Mouse (Mus musculus) kidney, embryonic 16.5 days (tissue): Measurements from ENCODE around the gene Mif. TPM values are rescaled to one million over a fixed set of nuclear protein-coding genes. Genes with fewer than 3 reads are reported as not detected.

ENCODE experiments used
- ATAC-seq: fragments of 200-750 bp; cut with Nextera tagmentation; 2 replicates; pipeline ENCODE4 v1.8.0; 2017; ENCODE audit warnings: moderate TSS enrichment; ENCODE audit not compliant: low FRiP score, low TSS enrichment
- H3K27ac ChIP-seq: fragments of 300-500 bp; sonication (generic); 2 replicates; pipeline ENCODE4 v1.5.1; 2014; ENCODE audit warnings: low read length
- H3K27me3 ChIP-seq: fragments of 300-500 bp; sonication (generic); 2 replicates; pipeline ENCODE4 v1.6.1; 2014; ENCODE audit warnings: low read length, control low read depth, mixed read lengths; ENCODE audit not compliant: insufficient read depth
- H3K36me3 ChIP-seq: fragments of 300-500 bp; sonication (generic); 2 replicates; pipeline ENCODE4 v1.6.1; 2014; ENCODE audit warnings: low read length, control low read depth, mixed read lengths; ENCODE audit not compliant: insufficient read depth
- H3K4me1 ChIP-seq: fragments of 300-500 bp; sonication (generic); 2 replicates; pipeline ENCODE4 v1.6.1; 2014; ENCODE audit warnings: low read length, control low read depth, mixed read lengths; ENCODE audit not compliant: insufficient read depth
- H3K4me2 ChIP-seq: fragments of 300-500 bp; sonication (generic); replicated peaks from 2 replicates; pipeline ENCODE4 v1.6.1; 2014; ENCODE audit warnings: low read depth, low read length
- H3K4me3 ChIP-seq: fragments of 300-500 bp; sonication (generic); 2 replicates; pipeline ENCODE4 v1.5.1; 2014; ENCODE audit warnings: mild to moderate bottlenecking, low read length
- H3K9ac ChIP-seq: fragments of 300-500 bp; sonication (generic); replicated peaks from 2 replicates; pipeline ENCODE4 v1.6.1; 2014; ENCODE audit warnings: low read length
- H3K9me3 ChIP-seq: fragments of 300-500 bp; sonication (generic); 2 replicates; pipeline ENCODE4 v1.6.1; 2016; ENCODE audit warnings: low read length, control low read depth
- WGBS: fragments of 180-500 bp; shearing (Covaris S2); extraction: QIAGEN DNeasy Blood & Tissue Kit; methylation state at CpG from one replicate; pipeline ENCODE4 v1.1.7; 2014; 5-methylcytosine and 5-hydroxymethylcytosine counted together
- polyA plus RNA-seq: library from polyadenylated mRNA; unstranded; fragments of >200 nt; fragmentation: Nextera tagmentation; extraction: Ambion mirVana; gene quantifications from 2 replicates; pipeline ENCODE4 v1.2.1, GENCODE M21; 2015

Gene Mif
- polyA plus RNA-seq, 1 experiment from 2014 or later: 2,111 TPM

GRCm38 (mm10) chr10:75855416-75855981 lies 4.5 kb downstream of the Mif start:
- Histone ChIP-seq H3K27me3 (no peaks in the 10 kb centered on the region), H3K9me3 (no peaks in the 10 kb centered on the region), H3K4me1 (peaks cover 26% of the 10 kb centered on the region), H3K4me3 (no peak overlapping the region), H3K36me3 (peaks cover 17% of the 10 kb centered on the region), H3K27ac (no peak overlapping the region), H3K4me2 (no peak overlapping the region), H3K9ac (no peak overlapping the region)
- WGBS: 90% methylated on average over 15 of the region's 15 CpGs
- ATAC-seq: no peak

GRCm38 (mm10) chr10:75854791-75855190 lies 5.2 kb downstream of the Mif start:
- no peaks in the 10 kb centered on the region for H3K27me3 ChIP-seq
- H3K4me3 ChIP-seq: no peak overlapping the region
- no peak overlapping the region for H3K4me2 ChIP-seq
- H3K9me3 ChIP-seq: no peaks in the 10 kb centered on the region
- H3K36me3 ChIP-seq: peaks cover 17% of the 10 kb centered on the region
- 84% methylated on average over 6 of the region's 6 CpGs for WGBS
- no peak for ATAC-seq
- no peak overlapping the region for H3K9ac ChIP-seq
- no peak overlapping the region for H3K27ac ChIP-seq
- H3K4me1 ChIP-seq: peaks cover 26% of the 10 kb centered on the region

- Histone ChIP-seq H3K4me2 (no peak overlapping the region), H3K4me1 (peaks cover 25% of the 10 kb centered on the region), H3K9me3 (no peaks in the 10 kb centered on the region), H3K27ac (no peak overlapping the region), H3K9ac (no peak overlapping the region), H3K27me3 (no peaks in the 10 kb centered on the region), H3K4me3 (no peak overlapping the region), H3K36me3 (peaks cover 17% of the 10 kb centered on the region)
- no peak for ATAC-seq
- 39% methylated on average over 5 of the region's 5 CpGs for WGBS
Measured at GRCm38 (mm10) chr10:75854096-75854495, 5.9 kb downstream of the Mif start.

GRCm38 (mm10) chr10:75853452-75853851 lies 6.6 kb downstream of the Mif start:
- H3K4me1 ChIP-seq: peaks cover 19% of the 10 kb centered on the region
- no peak; the same call in 1 of the 2 replicates for ATAC-seq
- no peak overlapping the region for H3K4me2 ChIP-seq
- peaks cover 17% of the 10 kb centered on the region for H3K36me3 ChIP-seq
- H3K9me3 ChIP-seq: no peaks in the 10 kb centered on the region
- no peak overlapping the region for H3K27ac ChIP-seq
- H3K27me3 ChIP-seq: no peaks in the 10 kb centered on the region
- no peak overlapping the region for H3K4me3 ChIP-seq
- 30% methylated on average over 10 of the region's 10 CpGs for WGBS
- no peak overlapping the region for H3K9ac ChIP-seq

GRCm38 (mm10) chr10:75852539-75853125 lies 7.4 kb downstream of the Mif start:
- Histone ChIP-seq H3K36me3 (peaks cover 12% of the 10 kb centered on the region), H3K27ac (no peak overlapping the region), H3K27me3 (no peaks in the 10 kb centered on the region), H3K9me3 (no peaks in the 10 kb centered on the region), H3K9ac (no peak overlapping the region), H3K4me2 (no peak overlapping the region), H3K4me1 (peaks cover 11% of the 10 kb centered on the region), H3K4me3 (no peak overlapping the region)
- ATAC-seq: no peak
- 85% methylated on average over 12 of the region's 12 CpGs for WGBS

- WGBS: 43% methylated on average over 3 of the region's 3 CpGs
- H3K4me3 ChIP-seq: no peak overlapping the region
- ATAC-seq: no peak
- peaks cover 3% of the 10 kb centered on the region; the same call in 1 of the 2 replicates for H3K36me3 ChIP-seq
- H3K4me1 ChIP-seq: peaks cover 10% of the 10 kb centered on the region; the same call in 1 of the 2 replicates
- no peaks in the 10 kb centered on the region for H3K27me3 ChIP-seq
- H3K4me2 ChIP-seq: no peak overlapping the region
- H3K9ac ChIP-seq: no peak overlapping the region; the same call in 1 of the 2 replicates
- H3K27ac ChIP-seq: no peak overlapping the region
- no peaks in the 10 kb centered on the region for H3K9me3 ChIP-seq
Measured at GRCm38 (mm10) chr10:75851681-75852080, 8.4 kb downstream of the Mif start.

GRCm38 (mm10) chr10:75851076-75851475 lies 9.0 kb downstream of the Mif start:
- no peak overlapping the region for H3K9ac ChIP-seq
- H3K27ac ChIP-seq: no peak overlapping the region
- H3K27me3 ChIP-seq: no peaks in the 10 kb centered on the region
- ATAC-seq: no peak
- no peaks in the 10 kb centered on the region for H3K9me3 ChIP-seq
- H3K36me3 ChIP-seq: no peaks in the 10 kb centered on the region
- H3K4me1 ChIP-seq: peaks cover 10% of the 10 kb centered on the region; the same call in 1 of the 2 replicates
- H3K4me3 ChIP-seq: no peak overlapping the region
- 7% methylated on average over 6 of the region's 6 CpGs for WGBS
- H3K4me2 ChIP-seq: no peak overlapping the region

GRCm38 (mm10) chr10:75848382-75848781 lies 11.7 kb downstream of the Mif start:
- Histone ChIP-seq H3K27ac (no peak overlapping the region), H3K4me2 (no peak overlapping the region)
- no peak for ATAC-seq

GRCm38 (mm10) chr10:75845306-75845930 lies 14.6 kb downstream of the Mif start:
- no peak overlapping the region for H3K4me2 ChIP-seq
- ATAC-seq: no peak

More at GRCm38 (mm10) chr10:75848382-75848781, 11.7 kb downstream of the Mif start:
- H3K4me3 ChIP-seq: no peak overlapping the region
- no peak overlapping the region for H3K9ac ChIP-seq
- H3K9me3 ChIP-seq: no peaks in the 10 kb centered on the region
- H3K36me3 ChIP-seq: no peaks in the 10 kb centered on the region
- H3K4me1 ChIP-seq: peaks cover 10% of the 10 kb centered on the region; the same call in 1 of the 2 replicates
- WGBS: 22% methylated on average over 3 of the region's 3 CpGs
- H3K27me3 ChIP-seq: no peaks in the 10 kb centered on the region

GRCm38 (mm10) chr10:75844800-75845199 lies 15.2 kb downstream of the Mif start:
- Histone ChIP-seq H3K4me3 (no peak overlapping the region), H3K9ac (no peak overlapping the region), H3K27me3 (no peaks in the 10 kb centered on the region), H3K4me1 (no peaks in the 10 kb centered on the region), H3K27ac (no peak overlapping the region), H3K36me3 (no peaks in the 10 kb centered on the region), H3K4me2 (no peak overlapping the region), H3K9me3 (no peaks in the 10 kb centered on the region)
- ATAC-seq: no peak
- 85% methylated on average over 1 of the region's 1 CpGs for WGBS

More at GRCm38 (mm10) chr10:75845306-75845930, 14.6 kb downstream of the Mif start:
- H3K4me1 ChIP-seq: no peaks in the 10 kb centered on the region
- H3K27ac ChIP-seq: no peak overlapping the region
- no peak overlapping the region for H3K4me3 ChIP-seq
- H3K9me3 ChIP-seq: no peaks in the 10 kb centered on the region
- 71% methylated on average over 6 of the region's 6 CpGs for WGBS
- no peak overlapping the region for H3K9ac ChIP-seq
- no peaks in the 10 kb centered on the region for H3K27me3 ChIP-seq
- no peaks in the 10 kb centered on the region for H3K36me3 ChIP-seq
